Mouse (Mus musculus): ENCODE data around the gene Adgrg1.

DNA sequence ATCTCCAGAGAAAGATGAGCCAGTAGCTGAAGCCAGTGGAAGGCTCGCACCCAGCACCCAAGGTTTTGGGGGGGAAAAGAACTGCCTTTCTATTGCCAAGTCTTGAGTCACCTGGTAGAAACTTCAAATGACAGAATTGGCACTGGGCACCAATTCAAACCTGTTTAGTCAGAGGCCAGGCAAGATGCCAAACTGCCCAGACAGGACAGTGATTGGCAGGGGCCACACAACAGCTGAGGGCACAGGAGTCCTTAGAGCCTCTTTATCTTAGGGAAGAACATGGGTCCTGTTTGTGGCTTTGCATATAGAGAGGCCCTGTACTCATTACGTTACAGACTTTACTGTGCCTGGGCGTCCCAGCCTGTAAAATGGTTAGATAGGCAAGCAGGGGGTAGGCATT lies 7.0 kb upstream of the Adgrg1 start:
- TF ChIP-seq CTCF (IDR thresholded peaks at IDR 0.05; ENCODE audit: low read depth, low read length) = no peak
- no peak for TF ChIP-seq POLR2A (IDR thresholded peaks at IDR 0.05; ENCODE audit: borderline replicate concordance, low read depth, low read length)

Data from bone marrow macrophage, adult 2 months (primary cell).